Mouse (Mus musculus): Measurements from ENCODE around the gene B4galt4.
"Not testable (repeated sequence)": the region's sequence is repeated elsewhere in the genome, so short reads cannot be mapped to it uniquely, and the experiment has no call there.

The B4galt4 gene

GRCm38 (mm10) chr16:38742113-38742658 is at the start of gene B4galt4:
B4galt4 (plus strand) TSS chr16:38742264.
- DNase-seq: peak; percentile 77

DNA sequence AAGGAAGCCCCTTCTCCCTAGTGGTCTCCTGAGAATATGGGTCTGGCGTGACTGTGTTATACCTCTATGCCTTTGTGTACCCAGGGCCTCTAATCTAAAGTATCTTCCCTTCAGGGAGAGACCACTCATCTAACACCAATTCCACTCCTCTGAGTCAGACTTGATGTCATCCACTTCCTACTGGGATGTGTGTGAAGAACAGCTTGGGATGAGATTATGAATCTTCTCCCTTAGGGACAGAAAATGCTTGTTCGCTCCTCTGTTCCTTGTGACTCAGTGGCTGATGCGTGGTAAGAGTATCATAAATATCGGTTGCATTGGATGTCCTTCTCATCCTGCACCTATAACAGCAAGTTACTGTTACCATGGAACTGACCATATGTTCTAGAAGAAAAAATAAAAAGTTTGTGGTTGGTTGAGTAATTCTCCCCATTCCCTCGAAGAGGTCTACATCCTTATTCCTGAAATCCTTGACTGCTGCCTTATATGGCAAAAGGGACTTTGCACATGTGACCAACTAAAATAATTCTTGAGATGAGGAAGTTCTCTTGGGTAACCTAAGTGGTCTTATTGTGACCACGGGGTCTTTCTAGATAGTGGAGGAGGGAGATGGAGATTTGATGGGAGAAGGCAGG is 47.0 kb upstream of the B4galt4 start:
- DNase-seq: no peak

DNA sequence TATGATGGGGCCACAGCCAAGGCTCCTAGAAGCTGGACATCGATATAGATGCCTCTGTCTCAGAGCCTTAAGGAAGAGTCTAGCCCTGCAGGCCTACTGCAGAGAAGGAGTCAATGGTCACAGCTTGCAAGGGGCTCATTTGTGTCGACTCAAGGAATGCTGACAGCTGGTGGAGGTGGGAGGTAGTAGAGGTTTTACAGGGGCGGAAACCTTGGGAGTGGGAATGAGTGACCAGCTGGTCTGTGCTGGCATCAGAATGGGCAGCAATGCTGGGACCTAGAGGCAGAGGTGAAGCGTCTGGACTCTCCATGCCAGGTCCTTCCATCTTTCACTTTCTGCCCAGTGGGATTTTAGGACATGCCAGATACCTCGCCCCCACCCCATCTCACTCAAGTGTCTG is 46.5 kb upstream of the B4galt4 start:
- DNase-seq: no peak

GRCm38 (mm10) chr16:38697611-38698010 is 44.5 kb upstream of the B4galt4 start:
- DNase-seq: no peak

DNA sequence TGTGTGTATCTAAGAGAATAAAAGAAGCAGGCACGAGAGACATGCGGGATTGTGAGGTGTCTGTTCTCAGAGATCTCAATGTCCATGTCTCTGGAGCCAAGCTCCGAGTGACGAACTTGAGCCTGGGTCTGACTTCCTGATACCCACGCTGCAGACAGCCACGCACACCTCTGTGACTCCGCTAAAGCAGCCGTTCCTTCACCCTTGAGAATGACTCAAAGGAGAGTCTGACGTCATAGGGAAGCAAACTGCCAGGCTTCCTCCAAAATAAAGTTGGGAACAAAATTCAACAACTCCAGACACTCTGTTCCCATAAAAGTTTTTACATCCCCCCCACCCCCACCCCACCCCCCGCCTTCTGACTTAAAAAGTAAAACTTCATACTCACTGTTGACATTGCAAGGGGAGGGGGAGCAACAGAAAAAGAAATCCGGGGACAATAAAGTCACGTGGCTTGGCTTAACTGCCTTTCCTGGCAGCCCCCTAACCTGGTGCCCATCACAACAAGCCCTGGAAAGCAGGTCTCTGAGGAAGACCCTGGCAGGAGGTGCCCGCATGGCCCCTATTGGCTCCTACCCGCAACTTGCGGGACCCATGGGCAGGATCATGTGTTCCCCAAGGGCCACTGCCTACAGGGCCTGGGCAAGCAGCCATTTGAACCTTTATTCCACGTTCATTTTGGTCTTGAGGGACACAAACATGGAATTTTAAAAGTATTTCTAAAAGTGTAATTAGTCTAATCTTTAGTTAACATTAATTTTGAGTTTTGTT is 41.5 kb upstream of the B4galt4 start:
- no peak for DNase-seq

GRCm38 (mm10) chr16:38701492-38702185 is 40.4 kb upstream of the B4galt4 start:
- no peak for DNase-seq

DNA sequence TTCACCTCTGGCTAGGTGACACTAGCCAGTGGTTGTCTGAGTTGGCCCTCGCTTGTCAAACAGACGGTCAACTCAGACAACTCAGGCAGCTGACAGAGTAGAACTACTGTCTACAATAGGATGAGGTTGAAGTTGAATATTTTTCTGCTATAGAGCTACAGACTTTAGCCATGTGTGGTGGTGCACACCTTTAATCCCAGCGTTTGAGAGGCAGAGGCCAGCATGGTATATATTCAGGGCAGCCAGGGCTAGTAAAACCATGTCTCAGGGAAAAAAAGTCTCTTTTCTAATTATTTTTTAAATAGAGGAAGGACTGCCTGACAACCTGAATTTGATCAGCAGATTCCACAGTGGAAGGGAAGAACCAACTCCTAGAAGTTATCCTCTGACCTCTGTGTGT is 39.7 kb upstream of the B4galt4 start:
- no peak for DNase-seq

- no peak for DNase-seq
Observed at GRCm38 (mm10) chr16:38703501-38703900, 38.6 kb upstream of the B4galt4 start.

DNA sequence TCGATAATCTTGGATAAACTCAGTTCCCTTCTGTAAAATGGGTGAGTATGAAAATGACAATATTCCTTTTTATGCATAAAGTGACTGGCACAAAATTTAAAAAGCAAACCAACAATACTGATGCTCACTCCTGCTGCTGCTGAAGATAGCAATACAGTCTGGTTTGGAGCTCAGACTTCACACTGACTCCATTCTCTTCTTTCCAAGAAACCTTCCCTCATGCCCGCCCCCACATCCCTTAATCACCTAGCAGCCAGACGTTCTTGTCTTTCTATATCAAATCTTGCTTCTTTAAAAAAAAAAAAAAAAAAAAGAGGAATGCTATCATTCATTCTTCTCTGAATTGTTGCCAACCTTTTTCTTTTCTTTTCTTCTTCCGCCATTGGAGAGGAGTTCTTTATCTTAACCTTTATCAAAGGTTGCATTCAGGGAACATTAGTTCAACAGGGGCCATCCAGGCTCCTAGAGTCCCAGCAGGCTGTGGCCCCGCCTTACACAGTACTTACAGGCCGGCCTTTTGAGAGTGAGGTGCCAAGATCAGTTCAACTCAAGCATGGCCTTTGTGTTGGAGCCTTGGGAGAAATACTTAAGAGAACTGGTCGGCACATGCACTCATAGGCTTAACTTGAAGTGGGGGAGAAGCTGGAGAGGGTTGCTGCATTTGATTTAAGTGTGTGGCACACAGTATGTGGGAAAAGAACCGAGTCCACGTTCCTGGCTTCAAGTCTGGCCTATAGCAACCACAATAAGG is 36.4 kb upstream of the B4galt4 start:
- no peak for DNase-seq

GRCm38 (mm10) chr16:38706782-38707181 is 35.3 kb upstream of the B4galt4 start:
- DNase-seq: no peak

GRCm38 (mm10) chr16:38708962-38709520 is 33.0 kb upstream of the B4galt4 start:
- DNase-seq: no peak

GRCm38 (mm10) chr16:38711245-38711644 is 30.8 kb upstream of the B4galt4 start:
- DNase-seq: no peak

DNA sequence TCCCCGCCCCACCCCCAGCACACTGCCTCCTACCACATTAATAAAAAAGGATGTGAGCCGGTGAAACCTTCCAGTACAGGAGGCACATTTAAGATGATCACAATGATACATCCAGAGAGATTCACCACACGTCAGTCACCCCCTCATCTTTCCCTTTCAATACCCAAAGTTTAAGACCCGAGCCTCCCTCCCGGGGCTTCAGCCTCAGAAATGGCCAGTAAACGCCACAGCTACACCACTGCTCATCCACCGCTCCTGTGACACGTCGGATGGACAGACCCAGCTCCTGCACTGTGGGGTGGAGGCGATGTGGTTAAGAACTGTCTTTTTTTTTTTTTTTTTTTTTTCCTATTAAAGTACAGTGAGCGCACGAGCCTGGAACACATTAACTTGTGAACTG is 30.0 kb upstream of the B4galt4 start:
- peak; percentile 48 for DNase-seq

GRCm38 (mm10) chr16:38712581-38713403 is 29.3 kb upstream of the B4galt4 start, which contains the start of gene Arhgap31:
Arhgap31 (minus strand) TSS chr16:38713274.
- DNase-seq: peak; percentile 88

GRCm38 (mm10) chr16:38713404-38714258 is 28.4 kb upstream of the B4galt4 start:
- no peak for DNase-seq

DNA sequence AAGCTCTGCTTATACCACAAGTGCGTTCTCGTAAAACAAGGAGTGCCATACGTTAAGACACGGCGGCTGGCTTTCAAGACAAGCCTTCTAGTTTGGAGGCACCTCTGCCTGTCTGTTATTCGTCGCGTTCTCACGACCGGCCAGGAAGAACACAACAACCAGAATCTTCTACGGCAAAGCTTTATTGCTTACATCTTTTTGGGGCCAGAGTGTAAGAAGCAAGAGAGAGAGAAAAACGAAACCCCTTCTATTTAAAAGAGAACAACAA is 27.9 kb upstream of the B4galt4 start:
- DNase-seq: not testable (repeated sequence)

GRCm38 (mm10) chr16:38721377-38721776 is 20.7 kb upstream of the B4galt4 start:
- DNase-seq: no peak

DNA sequence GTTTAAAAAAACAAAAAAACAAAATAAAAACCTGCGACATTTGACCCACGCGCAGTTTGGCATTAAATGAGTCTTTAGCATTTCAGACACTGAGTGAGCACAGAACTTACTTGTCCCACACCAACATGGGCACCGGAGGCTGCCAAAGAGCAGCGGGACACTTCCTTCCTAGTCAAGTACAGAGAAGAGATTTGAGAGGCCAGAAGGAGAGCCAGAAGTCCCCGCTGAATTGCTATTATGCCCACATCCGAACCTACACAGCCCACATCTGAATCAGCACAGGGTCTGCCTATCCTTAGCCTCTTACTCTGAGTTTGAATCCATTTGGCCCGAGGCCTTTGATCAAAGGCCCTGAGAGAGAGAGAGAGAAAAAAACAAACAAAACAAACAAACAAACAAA is 17.8 kb upstream of the B4galt4 start:
- DNase-seq: no peak

DNA sequence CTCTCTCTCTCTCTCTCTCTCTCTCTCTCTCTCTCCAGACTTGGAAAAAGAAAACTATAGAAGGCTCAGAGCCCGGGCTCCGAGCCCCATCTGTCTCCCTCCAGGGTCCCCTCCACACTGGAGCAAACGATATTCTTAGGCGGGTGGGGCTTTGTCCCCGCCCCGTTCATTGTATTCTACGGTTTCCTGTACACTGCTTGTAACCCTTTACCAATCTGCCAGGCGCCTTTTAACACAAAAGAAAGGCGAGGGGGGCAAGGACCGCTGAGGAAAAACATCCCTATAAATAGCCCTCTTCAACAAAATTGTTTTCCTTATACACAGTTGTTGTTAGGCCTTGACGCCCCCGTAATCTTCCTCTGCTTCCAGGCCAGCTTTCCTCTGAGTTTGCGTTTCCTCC is 17.1 kb upstream of the B4galt4 start:
- DNase-seq: no peak

DNA sequence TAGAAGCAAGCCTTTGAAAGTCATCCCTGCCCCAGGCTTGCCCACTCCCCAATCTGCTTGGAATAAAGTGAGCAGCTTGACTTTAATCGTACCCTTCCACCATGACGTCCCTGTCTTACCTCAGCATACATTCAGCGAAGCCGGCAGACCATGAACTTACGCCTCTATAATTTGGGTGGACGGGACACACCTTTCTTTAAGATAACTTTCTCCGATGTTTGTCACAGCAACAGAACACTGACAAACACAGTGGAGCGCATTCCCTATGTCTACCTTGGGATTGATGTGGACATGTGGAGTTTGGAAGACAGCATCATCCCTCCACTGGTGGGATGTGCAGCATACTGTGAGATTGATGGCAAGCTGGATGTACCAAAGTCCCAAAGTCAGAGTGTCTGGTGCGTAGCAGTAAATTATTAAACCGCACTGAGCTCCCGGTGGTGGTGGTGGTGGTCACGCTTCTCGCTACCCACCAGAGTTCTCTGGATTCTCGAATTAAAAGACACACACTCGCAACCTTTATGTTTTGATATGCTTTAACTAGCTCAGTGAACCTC is 13.4 kb upstream of the B4galt4 start:
- DNase-seq: no peak

- no peak for DNase-seq
Observed at GRCm38 (mm10) chr16:38729139-38729538, 12.9 kb upstream of the B4galt4 start.
